Mouse (Mus musculus) midbrain, embryonic 16.5 days (tissue): ENCODE results near the gene Ccdc34. TPM values are rescaled to one million over a fixed set of nuclear protein-coding genes. Genes with fewer than 3 reads are reported as not detected.

Experiments used
- ATAC-seq: fragments of 200-750 bp; cut with Nextera tagmentation; 2 replicates; pipeline ENCODE4 v1.8.0; 2017; ENCODE audit warnings: moderate TSS enrichment
- H3K27ac ChIP-seq: fragments of 300-500 bp; sonication (generic); 2 replicates; pipeline ENCODE4 v1.5.1; 2014; ENCODE audit warnings: mild to moderate bottlenecking, low read length, mixed read lengths
- H3K27me3 ChIP-seq: fragments of 300-500 bp; sonication (generic); 2 replicates; pipeline ENCODE4 v1.6.1; 2014; ENCODE audit warnings: low read depth, low read length, mixed read lengths; ENCODE audit not compliant: control insufficient read depth, insufficient read depth
- H3K36me3 ChIP-seq: fragments of 300-500 bp; sonication (generic); 2 replicates; pipeline ENCODE4 v1.6.1; 2014; ENCODE audit warnings: mild to moderate bottlenecking, low read length, moderate library complexity, mixed read lengths; ENCODE audit not compliant: control insufficient read depth, insufficient read depth
- H3K4me1 ChIP-seq: fragments of 300-500 bp; sonication (generic); 2 replicates; pipeline ENCODE4 v1.6.1; 2014; ENCODE audit warnings: mild to moderate bottlenecking, low read length, mixed read lengths; ENCODE audit not compliant: control insufficient read depth, insufficient read depth
- H3K4me2 ChIP-seq: fragments of 300-500 bp; sonication (generic); 2 replicates; pipeline ENCODE4 v1.6.1; 2014; ENCODE audit warnings: mild to moderate bottlenecking, low read length, mixed read lengths
- H3K4me3 ChIP-seq: fragments of 300-500 bp; sonication (generic); 2 replicates; pipeline ENCODE4 v1.5.1; 2014; ENCODE audit warnings: low read depth, mild to moderate bottlenecking, low read length, moderate library complexity, mixed read lengths
- H3K9ac ChIP-seq: fragments of 300-500 bp; sonication (generic); 2 replicates; pipeline ENCODE4 v1.6.1; 2014; ENCODE audit warnings: low read depth, low read length, mixed read lengths
- H3K9me3 ChIP-seq: fragments of 300-500 bp; sonication (generic); replicated peaks from 2 replicates; pipeline ENCODE4 v1.6.1; 2014; ENCODE audit warnings: mild to moderate bottlenecking, low read length, mixed read lengths; ENCODE audit not compliant: control insufficient read depth, poor library complexity, severe bottlenecking
- WGBS: fragments of 180-500 bp; shearing (Covaris S2); extraction: QIAGEN DNeasy Blood & Tissue Kit; methylation state at CpG from one replicate; pipeline ENCODE4 v1.1.7; 2014; 5-methylcytosine and 5-hydroxymethylcytosine counted together
- polyA plus RNA-seq: library from polyadenylated mRNA; unstranded; fragments of >200 nt; fragmentation: Nextera tagmentation; extraction: Ambion mirVana; gene quantifications from 2 replicates; pipeline ENCODE4 v1.2.1, GENCODE M21; 2015

Gene Ccdc34
- polyA plus RNA-seq, 1 experiment from 2014 or later, result 29.0 TPM

GRCm38 (mm10) chr2:110042861-110043760 is 25.5 kb downstream of the Ccdc34 start:
- no peaks in the 10 kb centered on the region for H3K27me3 ChIP-seq
- H3K36me3 ChIP-seq, result peaks cover 2% of the 10 kb centered on the region; the same call in 1 of the 2 replicates
- H3K9ac ChIP-seq, result no peak overlapping the region
- H3K4me2 ChIP-seq, result no peak overlapping the region
- 67% methylated on average over 5 of the region's 5 CpGs for WGBS
- no peak overlapping the region for H3K27ac ChIP-seq
- no peaks in the 10 kb centered on the region for H3K9me3 ChIP-seq
- ATAC-seq, result no peak
- no peaks in the 10 kb centered on the region for H3K4me1 ChIP-seq
- no peak overlapping the region for H3K4me3 ChIP-seq

DNA sequence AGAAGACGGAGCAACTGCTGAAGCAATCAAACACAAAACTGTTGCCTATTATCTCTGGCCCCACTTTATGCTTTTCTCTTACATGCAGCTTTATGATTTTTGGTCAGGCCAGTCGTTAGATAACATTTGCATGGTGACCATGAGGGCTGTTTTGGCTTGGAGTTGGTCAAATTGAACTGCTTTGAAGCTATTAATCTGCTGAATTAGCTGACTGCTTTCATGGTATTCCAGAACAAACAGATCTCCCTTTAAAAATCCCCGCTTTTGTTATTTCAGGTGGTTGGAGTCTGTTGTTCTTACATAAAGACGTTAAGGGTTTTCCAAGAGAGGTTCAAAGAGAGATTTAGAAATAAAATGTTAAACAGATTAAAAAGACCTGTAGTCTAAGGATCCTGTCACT is 40.8 kb downstream of the Ccdc34 start:
- no peaks in the 10 kb centered on the region for H3K36me3 ChIP-seq
- no peak for ATAC-seq
- H3K4me1 ChIP-seq, result no peaks in the 10 kb centered on the region
- H3K9me3 ChIP-seq, result no peaks in the 10 kb centered on the region
- H3K4me3 ChIP-seq, result no peak overlapping the region
- H3K9ac ChIP-seq, result no peak overlapping the region
- no peak overlapping the region for H3K27ac ChIP-seq
- no peak overlapping the region for H3K4me2 ChIP-seq
- WGBS, result 33% methylated on average over 4 of the region's 4 CpGs
- H3K27me3 ChIP-seq, result no peaks in the 10 kb centered on the region

- Histone ChIP-seq H3K4me2 (no peak overlapping the region), H3K9me3 (no peaks in the 10 kb centered on the region), H3K27ac (no peak overlapping the region), H3K4me1 (no peaks in the 10 kb centered on the region), H3K36me3 (no peaks in the 10 kb centered on the region), H3K4me3 (no peak overlapping the region), H3K27me3 (no peaks in the 10 kb centered on the region), H3K9ac (no peak overlapping the region)
- ATAC-seq, result no peak
- 89% methylated on average over 1 of the region's 1 CpGs for WGBS
Measured at GRCm38 (mm10) chr2:110063131-110063530, 45.5 kb downstream of the Ccdc34 start.

GRCm38 (mm10) chr2:110068916-110069315 is 51.3 kb downstream of the Ccdc34 start:
- Histone ChIP-seq H3K4me3 (no peak overlapping the region), H3K36me3 (no peaks in the 10 kb centered on the region), H3K4me1 (no peaks in the 10 kb centered on the region), H3K4me2 (no peak overlapping the region), H3K27me3 (no peaks in the 10 kb centered on the region), H3K9ac (no peak overlapping the region), H3K27ac (no peak overlapping the region), H3K9me3 (no peaks in the 10 kb centered on the region)
- ATAC-seq, result no peak

DNA sequence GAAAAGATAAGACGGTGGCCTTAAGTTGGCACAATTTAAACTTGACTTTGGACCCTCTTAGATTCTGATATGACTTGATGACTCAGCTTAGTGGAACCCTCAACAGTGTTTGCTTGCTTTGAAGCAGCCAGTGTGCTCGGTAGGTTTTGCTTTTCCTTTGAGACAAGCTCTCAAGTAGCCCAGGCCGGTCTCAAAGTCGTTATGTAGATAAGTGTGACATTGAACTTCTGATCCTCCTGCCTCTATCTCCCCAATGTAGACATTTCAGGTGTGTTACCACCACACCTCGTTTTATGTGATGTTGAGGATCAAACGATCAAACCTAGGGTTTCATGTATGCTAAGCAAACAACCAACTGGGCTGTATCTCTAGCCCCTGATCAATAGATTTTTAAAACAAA is 55.4 kb downstream of the Ccdc34 start:
- H3K27ac ChIP-seq, result no peak overlapping the region
- H3K9ac ChIP-seq, result no peak overlapping the region
- ATAC-seq, result no peak
- H3K36me3 ChIP-seq, result no peaks in the 10 kb centered on the region
- no peak overlapping the region for H3K4me3 ChIP-seq
- H3K4me2 ChIP-seq, result no peak overlapping the region
- H3K27me3 ChIP-seq, result no peaks in the 10 kb centered on the region
- no peaks in the 10 kb centered on the region for H3K4me1 ChIP-seq
- WGBS, result 90% methylated on average over 6 of the region's 6 CpGs
- no peaks in the 10 kb centered on the region for H3K9me3 ChIP-seq

- 93% methylated on average over 6 of the region's 6 CpGs for WGBS
- H3K36me3 ChIP-seq, result no peaks in the 10 kb centered on the region
- H3K27ac ChIP-seq, result no peak overlapping the region
- H3K27me3 ChIP-seq, result no peaks in the 10 kb centered on the region
- H3K9ac ChIP-seq, result no peak overlapping the region
- no peak overlapping the region for H3K4me2 ChIP-seq
- no peaks in the 10 kb centered on the region for H3K9me3 ChIP-seq
- no peak overlapping the region for H3K4me3 ChIP-seq
- H3K4me1 ChIP-seq, result no peaks in the 10 kb centered on the region
- no peak for ATAC-seq
Measured at GRCm38 (mm10) chr2:110074646-110075452, 57.2 kb downstream of the Ccdc34 start.

GRCm38 (mm10) chr2:110077240-110077639 is 59.6 kb downstream of the Ccdc34 start:
- H3K27ac ChIP-seq, result no peak overlapping the region
- H3K36me3 ChIP-seq, result no peaks in the 10 kb centered on the region
- H3K4me3 ChIP-seq, result no peak overlapping the region
- H3K27me3 ChIP-seq, result no peaks in the 10 kb centered on the region
- no peak overlapping the region for H3K4me2 ChIP-seq
- ATAC-seq, result no peak
- no peak overlapping the region for H3K9ac ChIP-seq
- 84% methylated on average over 2 of the region's 2 CpGs for WGBS
- H3K4me1 ChIP-seq, result no peaks in the 10 kb centered on the region
- H3K9me3 ChIP-seq, result no peaks in the 10 kb centered on the region

GRCm38 (mm10) chr2:110077655-110078054 is 60.0 kb downstream of the Ccdc34 start:
- Histone ChIP-seq H3K36me3 (no peaks in the 10 kb centered on the region), H3K4me1 (no peaks in the 10 kb centered on the region)
- 77% methylated on average over 2 of the region's 2 CpGs for WGBS

DNA sequence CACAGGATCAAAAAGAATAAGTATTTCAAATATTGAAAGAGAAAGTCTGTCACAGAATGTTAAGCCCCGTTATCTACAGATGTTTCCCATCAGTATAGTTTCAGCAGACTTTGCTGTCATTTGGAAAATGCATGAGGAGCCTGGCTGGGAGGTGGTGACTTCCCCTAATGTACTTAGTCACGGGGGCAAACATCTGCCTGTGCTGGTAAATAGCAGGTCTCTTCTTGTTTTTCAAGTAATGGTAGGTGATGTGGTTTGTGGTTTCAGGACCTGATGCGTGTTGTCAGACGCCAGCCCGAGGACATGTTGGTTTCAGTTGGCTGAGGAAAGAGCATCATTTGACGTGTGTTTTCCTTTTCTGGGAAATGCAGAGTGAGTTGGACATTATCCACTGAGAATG is 62.9 kb downstream of the Ccdc34 start:
- no peaks in the 10 kb centered on the region for H3K4me1 ChIP-seq
- H3K9ac ChIP-seq, result no peak overlapping the region
- H3K4me3 ChIP-seq, result no peak overlapping the region
- H3K27ac ChIP-seq, result no peak overlapping the region
- no peak for ATAC-seq
- 77% methylated on average over 6 of the region's 6 CpGs for WGBS
- no peaks in the 10 kb centered on the region for H3K36me3 ChIP-seq
- H3K27me3 ChIP-seq, result no peaks in the 10 kb centered on the region
- H3K9me3 ChIP-seq, result no peaks in the 10 kb centered on the region
- H3K4me2 ChIP-seq, result no peak overlapping the region

More at GRCm38 (mm10) chr2:110077655-110078054, 60.0 kb downstream of the Ccdc34 start:
- no peaks in the 10 kb centered on the region for H3K27me3 ChIP-seq
- no peak overlapping the region for H3K27ac ChIP-seq
- no peak overlapping the region for H3K4me3 ChIP-seq
- no peaks in the 10 kb centered on the region for H3K9me3 ChIP-seq
- no peak overlapping the region for H3K4me2 ChIP-seq
- no peak overlapping the region for H3K9ac ChIP-seq
- no peak for ATAC-seq
